Comparison of ENCODE assay signal across 10 mouse cellular contexts in the genomic region with DNA sequence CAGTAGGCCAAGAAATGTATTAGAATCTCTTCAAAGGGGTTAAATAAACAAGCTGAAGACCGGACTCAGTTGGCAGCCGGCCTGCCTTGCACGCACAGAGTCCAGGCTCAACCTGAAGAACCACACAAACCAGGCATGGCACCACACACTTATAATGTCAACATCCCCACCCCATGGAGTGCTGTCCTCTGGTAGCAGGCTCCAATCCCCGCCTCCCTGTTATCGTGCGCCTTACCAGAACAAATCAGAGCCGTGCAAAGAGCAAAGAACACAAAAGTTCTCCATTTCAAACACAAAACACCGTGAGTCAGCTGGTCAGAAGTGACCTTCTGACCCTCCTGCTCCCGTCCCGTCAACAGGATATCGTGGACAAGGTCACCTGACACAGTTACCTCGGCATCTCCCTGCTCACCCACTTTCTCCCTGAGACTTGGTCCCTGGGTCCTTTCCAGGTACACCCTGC. TPM values are rescaled to one million over a fixed set of nuclear protein-coding genes. Genes with fewer than 3 reads are reported as not detected.
DNase-seq lines count a peak whose midpoint lies in the region; ATAC-seq lines count a peak whose summit lies in the region.
"Had no signal": no experiment of that assay in that cellular context is flagged by ENCODE, and none has a peak within 500 bp of the region (broad histone marks: within the 10 kb centered on the region; RNA-seq: fewer than 3 reads in every experiment).

No protein-coding gene starts in this region.

- ATAC-seq in heart, embryonic 15.5 days (replicated peaks; ENCODE audit: insufficient number of reproducible peaks, insufficient read depth, low FRiP score, low read depth), result no peak; the same call in 1 of the 2 replicates
- ATAC-seq in erythroblast, adult 5-6 weeks (replicated peaks; ENCODE audit: low FRiP score, poor library complexity, severe bottlenecking), result no peak

- 33% methylated on average over 12 of the region's 12 CpGs for WGBS in heart, embryonic 15.5 days

- intact Hi-C loops in heart, postnatal 10 days (cut with DNase I), result no loop called here

- no peaks in the 10 kb centered on the region for H3K27me3 ChIP-seq in heart, embryonic 15.5 days
- H3K27me3 ChIP-seq: embryonic facial prominence, embryonic 13.5 days; limb, embryonic 12.5 days had no signal

- H3K36me3 ChIP-seq in heart, embryonic 15.5 days, result peaks cover 17% of the 10 kb centered on the region; the same call in 1 of the 2 replicates

- DNase-seq in heart, postnatal 10 days, result no peak
- DNase-seq in adrenal gland, postnatal 36 days, result peak; percentile 65 to 68
- DNase-seq in kidney, postnatal 25 days, result peak; percentile 69 to 81
- DNase-seq in lung, postnatal 25 days (ENCODE audit: low spot score), result peak; percentile 85
- DNase-seq in Muller cell, postnatal 12 days (ENCODE audit: inconsistent ontology term), result no peak
- no peak for DNase-seq in frontal cortex, postnatal 25 days (ENCODE audit: low spot score in 2 of 2)

- no peaks in the 10 kb centered on the region for H3K9me3 ChIP-seq in heart, embryonic 15.5 days (replicated peaks)
- H3K9me3 ChIP-seq: embryonic facial prominence, embryonic 13.5 days; limb, embryonic 12.5 days had no signal

- no peak overlapping the region for H3K4me2 ChIP-seq in heart, embryonic 15.5 days
- H3K4me2 ChIP-seq: embryonic facial prominence, embryonic 13.5 days; limb, embryonic 12.5 days had no signal

- peaks cover 29% of the 10 kb centered on the region for H3K4me1 ChIP-seq in heart, embryonic 15.5 days (replicated peaks)
- H3K4me1 ChIP-seq: limb, embryonic 12.5 days had no signal

- no peak overlapping the region for H3K4me3 ChIP-seq in heart, embryonic 15.5 days
- H3K4me3 ChIP-seq: embryonic facial prominence, embryonic 13.5 days; limb, embryonic 12.5 days had no signal

- peak overlapping the region; percentile 27 for H3K27ac ChIP-seq in heart, embryonic 15.5 days
- H3K27ac ChIP-seq: embryonic facial prominence, embryonic 13.5 days; limb, embryonic 12.5 days had no signal

- no peak overlapping the region for H3K9ac ChIP-seq in heart, embryonic 15.5 days
- H3K9ac ChIP-seq: embryonic facial prominence, embryonic 13.5 days; limb, embryonic 12.5 days had no signal

RNA-seq across cellular contexts. Expression of gene Spen, which starts 24.2 kb away (rescaled TPM):
- polyA plus RNA-seq in heart, embryonic 15.5 days (2015; fragmentation: Nextera tagmentation; extraction: Ambion mirVana), result 6.3 and 7.5 TPM in 2 replicates
- 10 to 100 TPM; 32.1 to 34.2 TPM for total RNA-seq in heart, postnatal 10 days (2021)
- 10 to 100 TPM; 49.9 to 58.3 TPM for total RNA-seq in adrenal gland, postnatal 36 days (2021)
- total RNA-seq in erythroblast, adult 5-6 weeks (2015; ENCODE audit: low replicate concordance), result 38.0 and 60.7 TPM in 2 replicates
- total RNA-seq in erythroblast, adult 5-6 weeks (2017; ENCODE audit: low replicate concordance), result 35.6 and 63.0 TPM in 2 replicates

Comparison
In these comparisons a context has a peak if more than half of its experiments do, and no peak if none do; other contexts are left out.
1. DNase-seq: peak in adrenal gland, postnatal 36 days (2 of 2), kidney, postnatal 25 days (2 of 2) and lung, postnatal 25 days (single experiment); none in heart, postnatal 10 days (0 of 2), Muller cell, postnatal 12 days (single experiment) and frontal cortex, postnatal 25 days (0 of 2).